Mouse (Mus musculus) mouse embryonic stem cell (cell line): Measurements from ENCODE around the gene Fam110a.

Experiments
- in situ Hi-C, 2 experiments: fragments of 300-500 bp; cut with MboI; formaldehyde crosslinking; loops; 1 replicate in 1 of 2; 3 replicates in 1 of 2; pipeline ENCODE4 v1.14.3; 2019 to 2020; ENCODE audit warnings: low sequenced_read_pairs in 2 of 2, low pct_unique_long_range_greater_than_20kb in 1 of 2, mixed read lengths in 1 of 2; ENCODE audit not compliant: unreplicated experiment in 1 of 2

Fam110a gene

GRCm38 (mm10) chr2:151976067-151976466, 4.0 kb downstream of the Fam110a start:
- in situ Hi-C loops: loop anchor here in 1 of 2 experiments (5.0 kb wide), 1 partner anchor 34 kb away; no protein-coding TSS in a partner anchor

DNA sequence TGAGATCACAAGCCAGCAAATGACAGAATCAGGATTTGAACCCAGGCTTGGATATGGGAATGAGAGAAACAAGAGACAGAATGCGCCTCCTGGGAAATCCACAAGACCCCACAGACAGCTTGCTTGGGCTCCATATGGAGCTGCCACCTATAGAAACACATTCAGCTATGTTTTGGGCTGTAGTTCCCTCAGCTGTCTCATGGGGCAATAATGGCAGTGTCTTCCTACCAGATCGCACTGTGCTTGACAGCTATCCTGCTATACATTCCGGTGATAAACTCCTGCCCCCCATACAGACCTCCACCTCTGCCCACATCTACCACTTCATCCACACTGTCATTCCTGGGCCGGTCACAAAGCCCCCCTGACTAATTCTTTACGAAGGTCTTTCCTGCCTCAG, 4.7 kb downstream of the Fam110a start:
- in situ Hi-C loops: loop anchor here in 1 of 2 experiments (5.0 kb wide), 1 partner anchor 33 kb away; no protein-coding TSS in a partner anchor

GRCm38 (mm10) chr2:151973595-151974562, 6.1 kb downstream of the Fam110a start:
- in situ Hi-C loops: no loop called here

- in situ Hi-C loops: no loop called here
Measured at GRCm38 (mm10) chr2:151972880-151973594, 7.0 kb downstream of the Fam110a start.

GRCm38 (mm10) chr2:151971748-151972147, 8.3 kb downstream of the Fam110a start:
- in situ Hi-C loops: no loop called here

- in situ Hi-C loops: no loop called here
Measured at GRCm38 (mm10) chr2:151970191-151971172, 9.5 kb downstream of the Fam110a start.

GRCm38 (mm10) chr2:151969396-151969795, 10.6 kb downstream of the Fam110a start:
- in situ Hi-C loops: no loop called here

DNA sequence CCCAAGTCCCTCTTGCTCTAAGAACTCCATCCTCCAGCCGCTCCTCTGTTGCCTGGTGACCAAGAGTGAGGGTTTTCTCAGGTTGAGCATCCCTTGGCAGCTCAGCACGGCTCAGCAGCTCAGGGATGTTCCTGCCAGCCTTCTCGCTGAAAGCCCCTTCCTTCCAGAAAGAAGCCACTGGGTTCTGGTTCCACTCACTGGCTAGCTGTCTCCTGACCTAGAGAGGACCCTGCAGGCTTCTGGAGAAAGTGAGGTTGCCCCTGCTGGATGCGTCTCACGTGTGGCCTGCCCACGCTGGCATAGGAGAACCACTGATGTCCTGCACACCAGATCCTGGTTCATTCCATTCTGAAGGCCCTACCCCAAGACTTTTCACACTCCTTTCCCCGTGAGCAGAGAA, 11.0 kb downstream of the Fam110a start:
- in situ Hi-C loops: no loop called here

DNA sequence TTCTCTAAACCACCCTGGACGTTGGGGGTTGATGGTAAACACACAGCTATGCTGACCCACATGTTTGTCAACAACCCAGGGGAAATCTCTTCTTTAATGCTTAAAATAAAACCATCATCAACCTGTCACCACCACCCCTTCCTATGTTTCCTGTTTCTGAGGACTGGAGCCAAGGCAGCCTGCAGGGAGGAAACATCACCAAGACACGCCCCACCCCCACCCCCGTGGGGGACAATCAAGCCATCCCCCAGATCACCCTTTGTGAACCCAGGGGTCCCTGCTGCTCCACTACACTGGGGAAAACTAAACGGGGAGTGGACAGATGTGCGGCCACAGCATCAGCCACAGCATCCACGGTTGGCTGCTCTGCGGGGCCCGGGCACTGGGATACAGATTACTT, 11.6 kb downstream of the Fam110a start:
- in situ Hi-C loops: no loop called here

GRCm38 (mm10) chr2:151967792-151968191, 12.2 kb downstream of the Fam110a start:
- in situ Hi-C loops: no loop called here

DNA sequence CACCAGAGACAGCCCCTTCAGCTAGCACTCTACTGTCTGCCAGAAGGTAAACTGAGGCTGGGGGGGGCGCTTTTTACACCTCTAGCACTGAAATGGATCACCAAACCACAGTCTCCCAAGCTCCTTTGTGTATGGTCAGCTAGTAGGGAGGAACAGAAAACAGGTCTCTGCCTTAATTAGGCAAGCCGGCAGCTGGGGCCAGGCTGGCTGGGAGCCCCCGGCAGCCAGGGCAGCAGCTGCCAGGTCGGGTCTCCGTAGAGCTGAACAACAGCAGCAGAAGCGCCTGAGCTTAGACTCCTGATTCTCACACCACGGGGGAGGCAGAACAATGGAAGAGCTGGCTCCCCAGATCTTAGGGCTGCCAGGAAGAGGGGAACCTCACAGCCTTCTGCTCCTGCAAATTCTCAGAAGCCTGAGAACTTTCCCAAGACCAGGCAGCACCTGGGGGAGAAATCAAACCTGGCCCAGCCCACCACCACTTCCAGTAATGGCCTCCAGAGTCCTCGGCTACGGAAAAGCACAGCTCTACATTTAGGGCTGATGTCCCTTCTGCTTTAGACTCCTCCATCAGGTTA, 12.8 kb downstream of the Fam110a start:
- in situ Hi-C loops: no loop called here

DNA sequence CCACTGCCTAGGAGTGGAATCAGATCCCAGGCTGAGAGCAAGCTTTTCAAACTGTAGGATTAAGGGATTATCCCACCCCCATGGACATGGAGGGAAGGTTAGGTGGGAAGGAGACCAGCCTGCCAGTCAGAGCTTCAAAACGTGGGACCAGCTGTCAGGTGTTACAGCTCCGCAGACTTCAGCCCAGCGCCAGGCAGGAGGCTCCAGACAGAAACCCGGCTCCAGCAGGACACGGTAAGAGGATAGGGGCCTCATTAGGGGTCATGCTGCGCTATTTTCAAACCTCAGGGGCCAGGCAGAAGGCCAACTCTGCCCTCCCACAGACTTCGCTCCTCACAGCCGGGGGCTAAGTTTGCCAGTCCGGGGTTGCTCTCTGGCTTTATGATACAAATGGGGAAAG, 16.0 kb downstream of the Fam110a start:
- in situ Hi-C loops: no loop called here

GRCm38 (mm10) chr2:151963319-151963718, 16.7 kb downstream of the Fam110a start:
- in situ Hi-C loops: no loop called here

GRCm38 (mm10) chr2:151962474-151962873, 17.5 kb downstream of the Fam110a start:
- in situ Hi-C loops: no loop called here

GRCm38 (mm10) chr2:151961284-151962196, 18.5 kb downstream of the Fam110a start:
- in situ Hi-C loops: no loop called here

GRCm38 (mm10) chr2:151959274-151959673, 20.7 kb downstream of the Fam110a start:
- in situ Hi-C loops: no loop called here

DNA sequence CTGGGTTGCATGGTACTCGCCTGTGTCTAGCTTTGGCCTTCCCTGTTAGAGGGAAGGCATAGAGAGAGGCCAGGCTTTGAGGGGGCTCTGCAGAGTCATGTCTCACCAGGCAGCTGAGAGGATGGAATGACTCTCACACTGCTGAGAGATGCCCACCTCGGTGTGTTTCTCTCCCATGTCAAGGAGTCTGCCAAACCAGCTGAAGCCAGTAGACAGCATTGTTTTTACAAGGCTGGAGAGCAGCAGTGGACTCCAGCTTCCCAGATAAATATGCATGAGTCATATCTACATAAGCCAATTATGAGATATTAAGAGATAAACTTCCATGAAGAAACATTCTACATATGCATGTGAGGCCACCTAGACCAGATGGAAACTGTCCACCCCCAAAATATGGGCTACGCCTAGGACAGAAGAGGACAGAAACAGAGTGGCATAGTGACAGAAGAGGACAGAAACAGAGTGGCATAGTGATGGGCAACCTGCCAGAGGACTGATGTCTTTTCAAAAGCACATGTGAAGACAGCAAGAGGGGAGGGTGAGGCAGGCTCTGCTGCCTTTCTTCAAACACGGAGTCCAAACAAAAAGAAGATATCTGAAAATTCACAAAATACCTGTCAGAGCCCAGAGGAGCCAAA, 23.4 kb downstream of the Fam110a start:
- in situ Hi-C loops: no loop called here
